Mouse (Mus musculus): Measurements from ENCODE around the gene Brat1. TPM values are rescaled to one million over a fixed set of nuclear protein-coding genes. Genes with fewer than 3 reads are reported as not detected.
A peak's percentile ranks its signal among the peaks of the same experiment; 100 is the strongest.

The Brat1 gene
- polyA plus RNA-seq, 1 experiment = 8.5 TPM

- H3K4me3 ChIP-seq (replicated peaks; ENCODE audit: control insufficient read depth, low read depth, low read length) = no peak overlapping the region
- no peak for TF ChIP-seq CTCF (IDR thresholded peaks at IDR 0.05; ENCODE audit: control insufficient read depth, insufficient read depth, low read length)
- no peak for TF ChIP-seq POLR2A (IDR thresholded peaks at IDR 0.05; ENCODE audit: borderline replicate concordance, control insufficient read depth, low read depth, low read length)
- WGBS = 86% methylated on average over 7 of the region's 7 CpGs
Observed at GRCm38 (mm10) chr5:140726062-140726839, 21.4 kb downstream of the Brat1 start.

GRCm38 (mm10) chr5:140726946-140727740 lies 22.3 kb downstream of the Brat1 start:
- Histone ChIP-seq H3K4me1 (ENCODE audit: control insufficient read depth, insufficient read depth, low read length) (peaks cover 6% of the 10 kb centered on the region), H3K27ac (ENCODE audit: control insufficient read depth, insufficient read depth, low read depth, low read length, poor library complexity) (no peak overlapping the region), H3K4me3 (replicated peaks; ENCODE audit: control insufficient read depth, low read depth, low read length) (no peak overlapping the region)
- 81% methylated on average over 17 of the region's 17 CpGs for WGBS
- no peak for TF ChIP-seq CTCF (IDR thresholded peaks at IDR 0.05; ENCODE audit: control insufficient read depth, insufficient read depth, low read length)
- no peak for TF ChIP-seq POLR2A (IDR thresholded peaks at IDR 0.05; ENCODE audit: borderline replicate concordance, control insufficient read depth, low read depth, low read length)

More at GRCm38 (mm10) chr5:140726062-140726839, 21.4 kb downstream of the Brat1 start:
- peaks cover 3% of the 10 kb centered on the region for H3K4me1 ChIP-seq (ENCODE audit: control insufficient read depth, insufficient read depth, low read length)
- H3K27ac ChIP-seq (ENCODE audit: control insufficient read depth, insufficient read depth, low read depth, low read length, poor library complexity) = no peak overlapping the region

GRCm38 (mm10) chr5:140731040-140731797 lies 26.4 kb downstream of the Brat1 start:
- H3K4me1 ChIP-seq (ENCODE audit: control insufficient read depth, insufficient read depth, low read length) = peaks cover 12% of the 10 kb centered on the region
- 32% methylated on average over 11 of the region's 11 CpGs for WGBS
- peak overlapping the region; percentile 70 for H3K27ac ChIP-seq (ENCODE audit: control insufficient read depth, insufficient read depth, low read depth, low read length, poor library complexity)
- H3K4me3 ChIP-seq (replicated peaks; ENCODE audit: control insufficient read depth, low read depth, low read length) = no peak overlapping the region
- TF ChIP-seq POLR2A (IDR thresholded peaks at IDR 0.05; ENCODE audit: borderline replicate concordance, control insufficient read depth, low read depth, low read length) = no peak
- no peak for TF ChIP-seq CTCF (IDR thresholded peaks at IDR 0.05; ENCODE audit: control insufficient read depth, insufficient read depth, low read length)

GRCm38 (mm10) chr5:140732195-140732594 lies 27.4 kb downstream of the Brat1 start:
- WGBS = 52% methylated on average over 4 of the region's 4 CpGs
- TF ChIP-seq POLR2A (IDR thresholded peaks at IDR 0.05; ENCODE audit: borderline replicate concordance, control insufficient read depth, low read depth, low read length) (no peak), CTCF (IDR thresholded peaks at IDR 0.05; ENCODE audit: control insufficient read depth, insufficient read depth, low read length) (peak; percentile 47; the same call in 1 of the 2 replicates)
- no peak overlapping the region for H3K4me3 ChIP-seq (replicated peaks; ENCODE audit: control insufficient read depth, low read depth, low read length)
- H3K27ac ChIP-seq (ENCODE audit: control insufficient read depth, insufficient read depth, low read depth, low read length, poor library complexity) = no peak overlapping the region
- H3K4me1 ChIP-seq (ENCODE audit: control insufficient read depth, insufficient read depth, low read length) = peaks cover 15% of the 10 kb centered on the region

- H3K27ac ChIP-seq (ENCODE audit: control insufficient read depth, insufficient read depth, low read depth, low read length, poor library complexity) = peak overlapping the region; percentile 68; the same call in 1 of the 2 replicates
- H3K4me3 ChIP-seq (replicated peaks; ENCODE audit: control insufficient read depth, low read depth, low read length) = no peak overlapping the region
- 5% methylated on average over 3 of the region's 3 CpGs for WGBS
- TF ChIP-seq POLR2A (IDR thresholded peaks at IDR 0.05; ENCODE audit: borderline replicate concordance, control insufficient read depth, low read depth, low read length) (no peak), CTCF (IDR thresholded peaks at IDR 0.05; ENCODE audit: control insufficient read depth, insufficient read depth, low read length) (no peak)
- H3K4me1 ChIP-seq (ENCODE audit: control insufficient read depth, insufficient read depth, low read length) = peaks cover 16% of the 10 kb centered on the region
Observed at GRCm38 (mm10) chr5:140733336-140733735, 28.5 kb downstream of the Brat1 start.

GRCm38 (mm10) chr5:140735297-140735696 lies 30.5 kb downstream of the Brat1 start:
- TF ChIP-seq CTCF (IDR thresholded peaks at IDR 0.05; ENCODE audit: control insufficient read depth, insufficient read depth, low read length) (no peak), POLR2A (IDR thresholded peaks at IDR 0.05; ENCODE audit: borderline replicate concordance, control insufficient read depth, low read depth, low read length) (no peak)
- under 1% methylated on average over 22 of the region's 22 CpGs for WGBS
- H3K27ac ChIP-seq (ENCODE audit: control insufficient read depth, insufficient read depth, low read depth, low read length, poor library complexity) = no peak overlapping the region
- H3K4me3 ChIP-seq (replicated peaks; ENCODE audit: control insufficient read depth, low read depth, low read length) = peak overlapping the region; percentile 17
- peaks cover 16% of the 10 kb centered on the region for H3K4me1 ChIP-seq (ENCODE audit: control insufficient read depth, insufficient read depth, low read length)

GRCm38 (mm10) chr5:140736166-140736565 lies 31.4 kb downstream of the Brat1 start:
- no peak overlapping the region for H3K27ac ChIP-seq (ENCODE audit: control insufficient read depth, insufficient read depth, low read depth, low read length, poor library complexity)
- no peak for TF ChIP-seq POLR2A (IDR thresholded peaks at IDR 0.05; ENCODE audit: borderline replicate concordance, control insufficient read depth, low read depth, low read length)
- TF ChIP-seq CTCF (IDR thresholded peaks at IDR 0.05; ENCODE audit: control insufficient read depth, insufficient read depth, low read length) = no peak
- H3K4me1 ChIP-seq (ENCODE audit: control insufficient read depth, insufficient read depth, low read length) = peaks cover 14% of the 10 kb centered on the region
- peak overlapping the region; percentile 17 for H3K4me3 ChIP-seq (replicated peaks; ENCODE audit: control insufficient read depth, low read depth, low read length)
- WGBS = 4% methylated on average over 13 of the region's 13 CpGs

All from bone marrow, adult 2 months (tissue).